Comparison of ENCODE assay signal across 7 mouse cellular contexts in the genomic region with DNA sequence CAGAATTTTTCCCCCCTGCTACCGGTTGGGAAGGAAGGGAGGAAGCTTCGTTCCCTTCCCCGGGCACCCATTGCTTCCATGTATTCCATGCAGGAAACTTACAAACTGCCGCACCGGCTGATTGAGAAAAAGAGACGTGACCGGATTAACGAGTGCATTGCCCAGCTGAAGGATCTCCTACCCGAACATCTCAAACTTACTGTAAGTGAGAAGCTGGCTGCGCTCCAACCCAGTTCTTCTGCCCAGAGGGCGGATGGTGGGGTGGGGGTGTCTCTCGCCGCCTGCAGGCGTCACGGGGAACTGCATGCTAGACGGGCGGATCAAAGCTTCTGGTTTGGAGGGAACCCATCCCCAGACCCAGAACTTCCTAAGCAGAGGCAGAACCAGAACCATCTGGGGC. TPM values are rescaled to one million over a fixed set of nuclear protein-coding genes. Genes with fewer than 3 reads are reported as not detected.
A peak's percentile ranks its signal among the peaks of the same experiment; 100 is the strongest.
DNase-seq lines count a peak whose midpoint lies in the region; ATAC-seq lines count a peak whose summit lies in the region.

No protein-coding gene starts in this region.

- peaks cover 12% of the 10 kb centered on the region for H3K27me3 ChIP-seq in limb, embryonic 11.5 days (ENCODE audit: control insufficient read depth, insufficient read depth, low read length)
- H3K27me3 ChIP-seq in midbrain, embryonic 13.5 days, result peaks cover 47% of the 10 kb centered on the region

- H3K4me1 ChIP-seq in limb, embryonic 11.5 days (ENCODE audit: control insufficient read depth, insufficient read depth, low read length), result no peaks in the 10 kb centered on the region
- peaks cover 26% of the 10 kb centered on the region for H3K4me1 ChIP-seq in midbrain, embryonic 13.5 days (replicated peaks)

- no peak overlapping the region for H3K9ac ChIP-seq in limb, embryonic 11.5 days (ENCODE audit: low read length)
- 0 out of 2 replicates have a peak overlapping the region, but pooled peaks have one; percentile 71 for H3K9ac ChIP-seq in midbrain, embryonic 13.5 days (replicated peaks)

- 2% methylated on average over 17 of the region's 17 CpGs for WGBS in limb, embryonic 11.5 days
- under 1% methylated on average over 17 of the region's 17 CpGs for WGBS in midbrain, embryonic 13.5 days

- DNase-seq in adrenal gland, adult 2 months, result peak; percentile 92
- DNase-seq in embryo, embryonic 9.5 days (ENCODE audit: extremely low spot score), result peak; percentile 78
- DNase-seq in heart, adult 11 months, result peak; percentile 99
- peak; percentile 95 for DNase-seq in kidney, adult 18-20 months
- DNase-seq in limb, embryonic 11.5 days (ENCODE audit: low spot score), result peak; percentile 84
- peak; percentile 58 for DNase-seq in spleen, adult 12 weeks (ENCODE audit: low spot score)

- no peaks in the 10 kb centered on the region for H3K9me3 ChIP-seq in limb, embryonic 11.5 days (ENCODE audit: control insufficient read depth, low read length)
- H3K9me3 ChIP-seq in midbrain, embryonic 13.5 days, result no peaks in the 10 kb centered on the region

- H3K36me3 ChIP-seq in limb, embryonic 11.5 days (ENCODE audit: control insufficient read depth, insufficient read depth, low read length), result no peaks in the 10 kb centered on the region
- H3K36me3 ChIP-seq in midbrain, embryonic 13.5 days, result peaks cover 4% of the 10 kb centered on the region

- H3K4me3 ChIP-seq in limb, embryonic 11.5 days (ENCODE audit: low read depth, low read length), result peak overlapping the region; percentile 41; the same call in 1 of the 2 replicates
- H3K4me3 ChIP-seq in midbrain, embryonic 13.5 days (replicated peaks), result peak overlapping the region; percentile 60

- no peak for ATAC-seq in limb, embryonic 11.5 days (ENCODE audit: insufficient number of reproducible peaks, low FRiP score, low TSS enrichment, low read depth)
- ATAC-seq in midbrain, embryonic 13.5 days, result no peak

- no peak overlapping the region for H3K27ac ChIP-seq in limb, embryonic 11.5 days (replicated peaks; ENCODE audit: low read depth, low read length)
- H3K27ac ChIP-seq in midbrain, embryonic 13.5 days, result peak overlapping the region; percentile 76

- peak overlapping the region; percentile 99 for H3K4me2 ChIP-seq in limb, embryonic 11.5 days (ENCODE audit: low read depth, severe bottlenecking)
- peak overlapping the region; percentile 93 for H3K4me2 ChIP-seq in midbrain, embryonic 13.5 days (replicated peaks)

RNA-seq across cellular contexts. Expression of a gene that starts 1.0 kb away (rescaled TPM):
- total RNA-seq in adrenal gland, adult 2 months (2021), result 10 to 100 TPM; 61.4 to 91.7 TPM
- polyA plus RNA-seq in adrenal gland, adult 2 months (2012; rRNA removed), result 26.4 and 50.5 TPM in 2 replicates
- polyA plus RNA-seq in limb, embryonic 11.5 days (2014; fragmentation: Nextera tagmentation; extraction: Ambion mirVana), result 1.2 and 3.2 TPM in 2 replicates
- polyA plus RNA-seq in midbrain, embryonic 13.5 days (2015; fragmentation: Nextera tagmentation; extraction: Ambion mirVana), result 3.3 and 3.4 TPM in 2 replicates
